In genomic region chr13:52530008-52530945, GRCm38 (mm10) we compare ENCODE assay signal across 8 mouse cellular contexts. TPM values are rescaled to one million over a fixed set of nuclear protein-coding genes. Genes with fewer than 3 reads are reported as not detected.
DNase-seq lines count a peak whose midpoint lies in the region; ATAC-seq lines count a peak whose summit lies in the region.

No protein-coding gene starts in this region.

- peak overlapping the region; percentile 51 for H3K4me3 ChIP-seq in hindbrain, embryonic 14.5 days (replicated peaks; ENCODE audit: low read length)

- no peaks in the 10 kb centered on the region for H3K36me3 ChIP-seq in hindbrain, embryonic 14.5 days (replicated peaks; ENCODE audit: control insufficient read depth, insufficient read depth)

- H3K27me3 ChIP-seq in hindbrain, embryonic 14.5 days (ENCODE audit: control insufficient read depth, insufficient read depth, low read length), result 0 out of 2 replicates have a peak, but pooled peaks cover 3% of the 10 kb centered on the region

- H3K4me2 ChIP-seq in hindbrain, embryonic 14.5 days (replicated peaks), result peak overlapping the region; percentile 85

- ATAC-seq in hindbrain, embryonic 14.5 days (ENCODE audit: low FRiP score), result peak; percentile 96

- peak; percentile 91 for DNase-seq in Muller cell, postnatal 12 days (ENCODE audit: inconsistent ontology term)
- DNase-seq in cerebellum, postnatal 10 days, result peak; percentile 91 to 94
- DNase-seq in frontal cortex, postnatal 25 days (ENCODE audit: low spot score in 2 of 2), result peak; percentile 59 to 70
- peak; percentile 85 for DNase-seq in hindbrain, embryonic 14.5 days (ENCODE audit: low spot score)
- peak; percentile 73 to 80 for DNase-seq in layer of hippocampus, postnatal 36 days
- DNase-seq in lung, postnatal 14 days, result peak; percentile 70
- peak; percentile 63 for DNase-seq in retina, adult 2 months (ENCODE audit: low read depth, low spot score)
- peak; percentile 75 for DNase-seq in thymus, postnatal 25 days

- no peaks in the 10 kb centered on the region for H3K9me3 ChIP-seq in hindbrain, embryonic 14.5 days (ENCODE audit: control insufficient read depth, low read length)

- peak overlapping the region; percentile 88 for H3K27ac ChIP-seq in hindbrain, embryonic 14.5 days

- peak overlapping the region; percentile 76 for H3K9ac ChIP-seq in hindbrain, embryonic 14.5 days

- H3K4me1 ChIP-seq in hindbrain, embryonic 14.5 days (replicated peaks; ENCODE audit: control insufficient read depth, insufficient read depth, low read length), result 0 out of 2 replicates have a peak, but pooled peaks cover 4% of the 10 kb centered on the region

- WGBS in hindbrain, embryonic 14.5 days, result 3% methylated on average over 50 of the region's 50 CpGs

RNA-seq across cellular contexts. Expression of gene Diras2, which starts 0.8 kb away (rescaled TPM):
- 4.0 and 4.9 TPM in 2 replicates for polyA plus RNA-seq in hindbrain, embryonic 14.5 days (2014; fragmentation: Nextera tagmentation; extraction: Ambion mirVana)
- total RNA-seq in layer of hippocampus, postnatal 36 days (2021), result 100 to 1,000 TPM; 143 to 152 TPM

RNA-seq across cellular contexts. Expression of gene Syk, which starts 52.7 kb away (rescaled TPM):
- polyA plus RNA-seq in hindbrain, embryonic 14.5 days (2014; fragmentation: Nextera tagmentation; extraction: Ambion mirVana), result 1.6 and 2.0 TPM in 2 replicates
- 1 to 10 TPM; 2.9 to 3.8 TPM for total RNA-seq in layer of hippocampus, postnatal 36 days (2021)

Comparison
In these comparisons a context has a peak if more than half of its experiments do, and no peak if none do; other contexts are left out.
1. Peak in every context shown above with its lines: DNase-seq, ATAC-seq, H3K4me3 ChIP-seq and H3K27ac ChIP-seq.